Mouse (Mus musculus) bone marrow macrophage, adult 2 months (primary cell): ENCODE measurements around the gene Pou5f1. TPM values are rescaled to one million over a fixed set of nuclear protein-coding genes. Genes with fewer than 3 reads are reported as not detected.

Experiments
- H3K27ac ChIP-seq: 2 replicates; pipeline ENCODE4 v1.5.1; 2012; ENCODE audit warnings: low read depth, low read length; ENCODE audit not compliant: insufficient read depth
- H3K4me1 ChIP-seq: 2 replicates; pipeline ENCODE4 v1.6.1; 2012; ENCODE audit warnings: low read length; ENCODE audit not compliant: control insufficient read depth, insufficient read depth
- H3K4me3 ChIP-seq: 2 replicates; pipeline ENCODE4 v1.5.1; 2012; ENCODE audit warnings: mild to moderate bottlenecking, low read length, moderate library complexity; ENCODE audit not compliant: insufficient read depth
- CTCF ChIP-seq: IDR thresholded peaks from 2 replicates; pipeline ENCODE4 v1.5.1; 2012; ENCODE audit warnings: low read depth, mild to moderate bottlenecking, low read length, moderate library complexity
- POLR2A ChIP-seq: IDR thresholded peaks from 2 replicates; pipeline ENCODE4 v1.6.1; 2012; ENCODE audit warnings: mild to moderate bottlenecking, low read depth, low read length, borderline replicate concordance
- polyA plus RNA-seq: library from polyadenylated mRNA; stranded (reverse); fragments of >200 nt; gene quantifications from 2 replicates; pipeline ENCODE4 v1.2.4, GENCODE M21; 2012; ENCODE audit not compliant: missing spikeins, insufficient read depth, insufficient read length

Pou5f1 gene
- polyA plus RNA-seq, 1 experiment, result not detected

GRCm38 (mm10) chr17:35512916-35513626, 7.3 kb downstream of the Pou5f1 start:
- Histone ChIP-seq H3K27ac (no peak overlapping the region), H3K4me3 (no peak overlapping the region), H3K4me1 (peaks cover 7% of the 10 kb centered on the region; the same call in 1 of the 2 replicates)
- TF ChIP-seq POLR2A (no peak), CTCF (no peak)

- no peak overlapping the region for H3K27ac ChIP-seq
- H3K4me3 ChIP-seq, result no peak overlapping the region
- H3K4me1 ChIP-seq, result peaks cover 7% of the 10 kb centered on the region; the same call in 1 of the 2 replicates
- TF ChIP-seq CTCF, result no peak; the same call in 1 of the 2 replicates
- TF ChIP-seq POLR2A, result no peak
These were observed 8.1 kb downstream of the Pou5f1 start for GRCm38 (mm10) chr17:35513886-35514285.

GRCm38 (mm10) chr17:35514756-35515155, 8.9 kb downstream of the Pou5f1 start:
- TF ChIP-seq CTCF (no peak), POLR2A (no peak)
- H3K4me3 ChIP-seq, result no peak overlapping the region
- H3K4me1 ChIP-seq, result peaks cover 9% of the 10 kb centered on the region; the same call in 1 of the 2 replicates
- H3K27ac ChIP-seq, result no peak overlapping the region

DNA sequence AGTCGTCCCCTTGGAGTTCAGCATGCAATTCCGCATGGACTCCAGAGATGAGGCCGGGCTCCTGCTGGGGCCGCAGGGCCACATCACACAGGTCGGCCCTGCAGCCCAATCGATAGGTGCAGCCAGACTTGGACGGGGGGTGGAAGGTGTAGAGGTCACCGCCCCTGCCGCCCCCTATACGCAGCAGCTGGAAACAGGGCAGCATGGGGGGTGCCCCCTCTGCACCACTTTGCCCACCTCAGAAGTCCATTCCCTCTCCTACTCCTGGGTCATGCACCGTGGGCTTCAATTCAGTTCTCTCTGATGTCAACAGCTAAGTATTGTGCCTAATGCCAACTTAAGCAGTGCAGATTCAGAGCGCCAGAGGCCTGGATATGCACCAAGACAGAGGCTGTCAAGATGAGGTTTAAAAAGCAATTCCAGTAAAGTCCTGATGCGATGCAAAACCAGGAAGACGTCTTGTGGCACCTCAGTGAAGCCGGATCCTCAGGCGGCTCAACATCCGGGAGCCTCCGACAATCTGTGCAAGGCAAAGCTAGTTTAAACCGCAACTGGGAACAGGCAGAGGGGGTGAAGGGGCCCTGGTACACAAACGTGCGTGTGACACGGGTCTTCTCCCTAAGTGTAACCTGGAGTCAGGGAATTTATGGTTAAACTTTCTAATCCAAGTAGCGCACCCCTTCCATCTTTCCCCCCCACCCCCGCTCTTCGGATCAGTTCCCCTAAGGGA, 10.3 kb downstream of the Pou5f1 start:
- TF ChIP-seq POLR2A, result no peak
- TF ChIP-seq CTCF, result no peak
- Histone ChIP-seq H3K4me3 (peak overlapping the region; percentile 62), H3K27ac (no peak overlapping the region), H3K4me1 (peaks cover 14% of the 10 kb centered on the region)

DNA sequence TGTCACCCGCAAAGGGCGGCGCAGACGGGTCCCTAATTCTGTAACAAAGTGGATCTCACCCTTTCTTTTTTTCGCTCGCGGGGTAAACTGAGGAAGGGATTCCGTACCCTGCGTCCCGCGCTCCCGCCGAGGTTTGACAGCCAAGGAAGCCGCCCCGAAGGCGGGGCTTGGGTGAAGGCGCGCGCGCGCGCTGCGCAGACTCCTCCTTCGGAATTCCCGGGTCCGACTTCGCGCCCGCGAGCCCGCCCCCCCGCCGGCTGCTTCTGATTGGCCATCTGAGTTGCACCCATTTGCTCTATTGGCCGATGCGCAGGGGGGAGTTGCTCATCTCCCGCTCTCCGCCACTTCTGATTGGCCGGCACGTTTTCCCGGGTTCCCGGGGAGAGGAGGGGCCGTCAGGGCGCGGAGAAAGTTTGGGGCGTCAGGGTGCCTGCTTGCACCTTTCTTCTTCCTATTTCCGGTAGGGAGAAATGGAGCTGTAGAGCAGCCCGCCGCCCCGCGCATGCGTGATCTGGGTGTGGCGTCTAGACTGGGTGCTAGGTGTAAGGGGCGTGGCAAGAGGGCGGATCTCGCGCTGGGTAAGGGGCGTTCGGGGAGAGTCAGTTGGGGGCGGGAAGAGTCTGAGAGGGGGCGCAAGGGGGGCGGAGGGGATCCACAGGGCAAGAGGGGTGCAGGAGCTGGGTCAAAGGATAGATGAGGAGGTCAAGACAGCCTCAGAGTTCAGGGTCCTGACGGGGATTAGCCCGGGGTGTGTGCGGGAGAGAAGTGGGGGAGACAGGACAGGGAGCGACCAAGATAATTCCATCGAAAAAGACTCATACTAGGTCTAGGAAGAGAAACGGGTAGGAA, 11.1 kb downstream of the Pou5f1 start, which contains the start of the genes Tcf19 and Cchcr1:
Tcf19 (minus strand) TSS at position 173 of the 849 bp plus-strand sequence.
Cchcr1 (plus strand) TSS at position 449 of the 849 bp plus-strand sequence.
- Histone ChIP-seq H3K27ac (no peak within 1 kb of the TSS), H3K4me1 (peaks cover 14% of the 10 kb centered on the region), H3K4me3 (peak within 1 kb of the TSS; percentile 62)
- TF ChIP-seq POLR2A, result no peak
- no peak for TF ChIP-seq CTCF

DNA sequence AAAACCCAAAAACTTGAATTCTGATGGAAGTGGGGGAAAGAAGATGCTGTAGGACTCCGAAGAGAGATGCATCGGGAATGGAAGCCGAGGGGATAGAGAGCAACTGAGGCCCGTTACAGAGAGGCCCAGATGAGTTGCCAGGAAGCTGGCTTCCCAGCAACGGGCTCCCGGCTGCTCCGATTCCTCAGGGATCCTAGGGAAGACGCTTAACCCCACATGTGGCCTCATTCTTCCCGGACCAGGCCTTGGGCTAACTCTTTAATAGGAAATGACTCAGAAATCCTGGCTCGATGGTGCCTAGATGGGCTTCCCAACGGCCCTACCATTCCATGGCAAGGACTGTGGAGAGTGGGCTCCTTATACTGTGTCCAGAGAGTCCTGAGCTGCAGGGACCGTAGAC, 11.7 kb downstream of the Pou5f1 start:
- H3K4me3 ChIP-seq, result peak overlapping the region; percentile 62
- H3K4me1 ChIP-seq, result peaks cover 14% of the 10 kb centered on the region
- no peak overlapping the region for H3K27ac ChIP-seq
- TF ChIP-seq CTCF (no peak), POLR2A (no peak)

GRCm38 (mm10) chr17:35524354-35524753, 18.5 kb downstream of the Pou5f1 start:
- no peak overlapping the region for H3K27ac ChIP-seq
- TF ChIP-seq POLR2A (no peak), CTCF (no peak)
- H3K4me1 ChIP-seq, result peaks cover 7% of the 10 kb centered on the region
- H3K4me3 ChIP-seq, result no peak overlapping the region

- H3K4me3 ChIP-seq, result no peak overlapping the region
- H3K27ac ChIP-seq, result no peak overlapping the region
- no peaks in the 10 kb centered on the region for H3K4me1 ChIP-seq
- TF ChIP-seq CTCF, result no peak
- TF ChIP-seq POLR2A, result no peak
These were observed 20.8 kb downstream of the Pou5f1 start for GRCm38 (mm10) chr17:35526644-35527043.

DNA sequence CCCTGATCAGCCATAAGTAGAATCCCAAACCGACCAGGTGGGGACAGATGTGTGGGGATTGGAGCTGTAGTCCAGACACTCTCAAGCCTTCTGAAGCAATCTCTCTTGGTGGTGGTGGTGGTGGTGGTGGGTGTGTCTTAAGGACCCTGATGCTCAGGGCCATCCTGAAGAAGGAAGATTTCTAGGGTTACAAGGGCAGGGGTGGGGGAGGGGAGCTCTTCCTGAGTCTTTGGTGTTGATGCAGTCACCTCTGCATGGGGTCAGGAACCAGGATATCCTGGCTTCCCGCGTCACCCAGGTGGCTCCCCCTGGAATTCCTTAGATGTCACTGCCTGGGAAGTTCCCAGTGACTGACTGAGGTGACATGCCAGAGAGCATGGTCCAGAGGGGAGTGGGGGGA, 26.5 kb downstream of the Pou5f1 start:
- H3K4me3 ChIP-seq, result no peak overlapping the region
- no peak for TF ChIP-seq CTCF
- TF ChIP-seq POLR2A, result no peak
- H3K27ac ChIP-seq, result no peak overlapping the region
- no peaks in the 10 kb centered on the region for H3K4me1 ChIP-seq
